Mouse (Mus musculus) T-helper 2 cell (primary cell): ENCODE results near the gene Olfr1495.
"Not testable (repeated sequence)": the region's sequence is repeated elsewhere in the genome, so short reads cannot be mapped to it uniquely, and the experiment has no call there.

Source experiments
- in situ Hi-C: fragments of 300-600 bp; cut with MboI, MseI; formaldehyde crosslinking; loops from one replicate; pipeline ENCODE4 v1.15.1; 2025; ENCODE audit warnings: high pct_unique_total_duplicates

The Olfr1495 gene

GRCm38 (mm10) chr19:13764306-13764705, at the start of gene Olfr1495:
Gene Olfr1495 (plus strand): TSS chr19:13764606.
- in situ Hi-C loops = loop anchor here (5.0 kb wide), 1 partner anchor 82 kb away; no protein-coding TSS in a partner anchor

GRCm38 (mm10) chr19:13722978-13723377, 41.4 kb upstream of the Olfr1495 start, which contains the start of gene Olfr1493-ps1:
Gene Olfr1493-ps1 (plus strand): TSS chr19:13723278.
- in situ Hi-C loops = no loop called here

GRCm38 (mm10) chr19:13739428-13739827, 25.0 kb upstream of the Olfr1495 start, which contains the start of gene Olfr1494:
Gene Olfr1494 (plus strand): TSS chr19:13739728.
- in situ Hi-C loops = no loop called here

- in situ Hi-C loops = no loop called here
Observed at GRCm38 (mm10) chr19:13749366-13749765, 15.0 kb upstream of the Olfr1495 start.

GRCm38 (mm10) chr19:13768565-13769276, 4.3 kb downstream of the Olfr1495 start:
- in situ Hi-C loops = no loop called here

- in situ Hi-C loops = no loop called here
Observed at GRCm38 (mm10) chr19:13777578-13777977, 13.2 kb downstream of the Olfr1495 start, which contains the start of gene Olfr1496. Gene Olfr1496 (plus strand): TSS chr19:13777878.

- in situ Hi-C loops = no loop called here
Observed at GRCm38 (mm10) chr19:13798102-13798501, 33.7 kb downstream of the Olfr1495 start, which contains the start of gene Olfr1497. Gene Olfr1497 (minus strand): TSS chr19:13798202.

GRCm38 (mm10) chr19:13805486-13805885, 41.1 kb downstream of the Olfr1495 start:
- in situ Hi-C loops = not testable (repeated sequence)

- in situ Hi-C loops = no loop called here
Observed at GRCm38 (mm10) chr19:13812823-13813222, 48.4 kb downstream of the Olfr1495 start.

GRCm38 (mm10) chr19:13818827-13819226, 54.4 kb downstream of the Olfr1495 start:
- in situ Hi-C loops = no loop called here

GRCm38 (mm10) chr19:13819347-13819746, 54.9 kb downstream of the Olfr1495 start, which contains the start of gene Olfr1499:
Gene Olfr1499 (minus strand): TSS chr19:13819447.
- in situ Hi-C loops = no loop called here
